Mouse (Mus musculus) left cerebral cortex, postnatal 14 days (tissue): ENCODE data around the gene Tmem115. TPM values are rescaled to one million over a fixed set of nuclear protein-coding genes. Genes with fewer than 3 reads are reported as not detected.

Experiments
- DNase-seq, 2 experiments: peaks; one replicate each; pipeline ENCODE4 v3.0.0; 2021 to 2022; ENCODE audit warnings: low spot score in 2 of 2, mixed read lengths in 1 of 2
- intact Hi-C: fragments of 180-260 bp; cut with DNase I; formaldehyde crosslinking; loops from one replicate; pipeline ENCODE4 v1.15.1; 2025
- long read RNA-seq, 2 experiments: library from polyadenylated mRNA; stranded (forward); transcript quantifications; one replicate each; pipeline ENCODE4 v2.0.0; 2021
- total RNA-seq, 2 experiments: library from RNA; stranded (reverse); gene quantifications; 2 replicates each; pipeline ENCODE4 v1.2.3; 2021

Gene Tmem115
- total RNA-seq = 10 to 100 TPM; 33.0 to 35.3 TPM
- long read RNA-seq, experiment 1, transcript Tmem115-201 (2 exons, 2,194 nt) = major isoform, 70 of 71 reads
- long read RNA-seq, experiment 1, partial matches to known transcripts = 0 of 71 reads
- long read RNA-seq, experiment 1, other reads (novel, unspliced or antisense) = 1 of 71 reads
- long read RNA-seq, experiment 2, transcript Tmem115-201 (2 exons, 2,194 nt) = major isoform, 65 of 67 reads
- long read RNA-seq, experiment 2, partial matches to known transcripts = 0 of 67 reads
- long read RNA-seq, experiment 2, other reads (novel, unspliced or antisense) = 2 of 67 reads

DNA sequence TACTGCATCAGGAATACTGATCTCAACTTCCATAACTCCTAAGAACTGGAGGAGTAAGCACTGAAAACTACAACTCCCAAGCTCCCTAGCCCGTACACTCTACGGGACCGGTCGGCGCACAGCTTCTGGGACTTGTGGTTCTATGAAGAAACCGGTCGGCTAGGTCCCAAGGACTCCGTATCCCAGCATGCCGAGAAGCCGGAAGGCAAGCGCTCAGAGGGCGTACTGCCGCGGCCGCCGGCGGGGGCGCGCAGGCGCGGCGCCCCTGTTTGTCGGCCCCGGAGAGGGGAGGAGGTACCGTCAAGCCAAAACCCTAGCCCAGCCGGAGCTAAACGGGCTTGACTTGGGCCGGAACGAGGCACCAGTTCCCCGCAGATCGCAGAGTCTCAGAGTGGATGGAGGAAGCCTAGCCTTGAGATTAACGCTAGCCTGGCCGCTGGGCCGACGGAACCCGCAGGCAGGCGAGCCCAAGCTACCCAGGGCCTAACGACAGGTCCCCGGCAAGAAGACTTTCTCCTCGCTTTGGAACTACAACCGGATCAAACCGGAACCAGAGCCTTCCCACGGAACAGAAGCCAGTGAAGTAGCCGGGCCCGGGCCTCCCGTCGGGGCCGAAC lies at the start of gene Tmem115:
Gene Tmem115 (plus strand): TSS at position 155 of the 617 bp plus-strand sequence.
- intact Hi-C loops = loop anchor here (10.0 kb wide), 1 partner anchor 639 kb away; the partner anchor contains the start of gene Manf
- DNase-seq = peak; percentile 95 to 97

DNA sequence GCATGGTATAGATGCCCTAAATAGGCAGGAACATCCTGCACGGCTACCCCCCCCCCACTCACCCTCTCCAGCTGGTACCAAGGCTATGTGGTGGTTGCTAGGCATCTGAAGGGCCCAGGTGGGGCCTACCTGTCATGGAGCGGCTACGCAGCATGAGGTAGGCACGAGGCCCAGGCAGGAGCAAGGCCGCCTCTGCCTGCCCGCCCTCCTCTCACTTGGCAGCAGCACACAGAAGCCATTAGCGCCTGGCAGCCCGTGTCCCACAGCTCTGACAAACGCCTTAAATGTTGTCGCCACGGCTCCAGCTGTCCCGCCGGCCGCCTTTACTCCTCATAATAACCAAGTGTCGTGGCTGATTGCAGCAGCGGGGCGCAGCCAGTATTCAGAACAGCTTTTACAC lies 49.4 kb upstream of the Tmem115 start:
- intact Hi-C loops = no loop called here
- DNase-seq = peak; percentile 55 to 81

DNA sequence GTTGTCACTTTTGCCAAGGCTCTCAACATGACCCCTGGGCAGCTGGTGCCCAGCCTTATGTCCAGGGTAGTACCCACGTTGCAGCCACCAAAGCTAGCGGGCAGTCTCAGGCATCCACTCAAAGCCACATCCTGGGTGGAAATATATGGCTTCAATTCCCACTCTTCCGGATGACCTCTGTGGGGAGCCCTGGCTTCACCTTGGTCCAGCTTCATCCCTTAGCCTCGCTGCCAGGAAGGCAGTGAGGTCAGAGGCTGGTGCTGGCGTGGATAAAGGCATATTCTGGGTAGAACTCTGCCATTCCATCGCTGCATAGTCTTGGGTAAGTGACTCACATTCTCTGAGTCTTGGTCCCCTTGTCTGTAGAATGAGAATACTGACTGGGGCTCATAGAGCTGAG lies 49.0 kb upstream of the Tmem115 start:
- DNase-seq = no peak
- intact Hi-C loops = no loop called here

DNA sequence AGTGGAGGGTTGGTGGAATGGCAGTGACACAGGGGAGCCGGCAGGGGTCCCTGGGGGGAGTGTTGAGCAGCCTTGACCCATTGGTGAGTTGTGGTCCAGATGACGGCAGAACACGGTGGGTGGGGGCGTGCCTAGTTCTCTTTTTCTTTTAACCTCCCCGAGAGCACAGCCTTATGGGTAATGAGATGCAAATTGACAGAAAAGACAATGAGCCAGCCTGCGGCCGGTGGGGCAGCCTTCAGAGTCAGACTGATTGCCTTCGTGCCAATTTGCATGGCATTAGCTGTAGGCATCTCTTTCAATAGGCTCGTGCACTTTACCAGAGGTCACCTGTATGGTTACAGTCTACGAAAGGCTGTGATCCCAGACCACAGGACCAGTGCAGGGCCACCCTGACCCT lies 47.7 kb upstream of the Tmem115 start:
- intact Hi-C loops = no loop called here
- no peak for DNase-seq

DNA sequence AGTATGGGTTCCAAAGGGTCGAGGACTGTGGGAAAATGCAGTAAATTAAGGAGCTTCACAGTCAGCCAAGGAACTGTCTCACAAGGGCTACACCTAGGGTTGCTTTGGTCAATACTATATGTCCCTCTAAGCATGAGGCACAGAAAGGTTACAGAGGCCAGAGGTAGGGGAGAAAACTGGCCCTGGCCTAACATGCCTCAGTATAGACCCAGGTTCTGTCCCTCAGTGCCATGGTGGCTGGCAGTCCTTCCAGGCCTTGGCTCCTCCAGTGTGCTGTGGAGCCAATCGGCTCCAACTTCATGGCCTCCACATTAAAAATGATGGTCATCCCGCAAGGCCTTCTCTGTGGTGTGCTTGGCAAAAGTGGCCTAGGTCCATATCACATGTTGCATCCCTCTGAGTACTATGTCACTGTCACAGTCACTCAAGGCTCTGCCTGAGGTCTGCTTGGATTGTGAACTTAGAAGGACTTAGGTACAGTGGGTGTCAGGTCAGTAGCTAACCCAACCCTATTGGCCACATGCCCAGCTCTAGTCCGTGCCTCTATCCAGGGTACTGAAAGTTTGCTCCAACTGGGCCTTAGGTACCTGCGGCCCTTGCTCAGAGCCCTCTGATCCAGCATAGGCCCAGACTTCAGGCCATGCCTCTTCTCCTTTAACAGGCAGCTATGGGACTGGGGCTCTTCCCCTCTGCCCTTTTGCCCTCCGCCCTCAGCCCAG lies 47.1 kb upstream of the Tmem115 start:
- DNase-seq = no peak
- intact Hi-C loops = no loop called here

DNA sequence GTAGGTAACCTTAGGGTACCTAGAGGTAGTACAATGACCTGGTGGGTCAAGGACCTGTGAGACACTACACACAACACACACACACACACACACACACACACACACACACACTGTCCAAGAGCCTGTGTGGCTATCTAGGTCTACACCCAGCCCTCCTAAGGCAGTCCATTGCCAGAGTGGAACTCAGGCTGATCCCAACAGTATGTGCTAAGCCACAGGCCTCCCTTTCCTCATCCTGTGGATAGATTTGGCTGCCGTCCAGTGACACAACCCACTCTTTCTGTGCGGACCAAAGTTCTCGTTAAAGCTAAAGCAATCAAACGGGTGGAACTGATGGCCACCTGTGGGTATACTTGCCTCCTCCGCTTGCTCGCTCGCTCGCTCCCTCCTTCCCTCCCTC lies 43.6 kb upstream of the Tmem115 start:
- intact Hi-C loops = no loop called here
- no peak for DNase-seq

DNA sequence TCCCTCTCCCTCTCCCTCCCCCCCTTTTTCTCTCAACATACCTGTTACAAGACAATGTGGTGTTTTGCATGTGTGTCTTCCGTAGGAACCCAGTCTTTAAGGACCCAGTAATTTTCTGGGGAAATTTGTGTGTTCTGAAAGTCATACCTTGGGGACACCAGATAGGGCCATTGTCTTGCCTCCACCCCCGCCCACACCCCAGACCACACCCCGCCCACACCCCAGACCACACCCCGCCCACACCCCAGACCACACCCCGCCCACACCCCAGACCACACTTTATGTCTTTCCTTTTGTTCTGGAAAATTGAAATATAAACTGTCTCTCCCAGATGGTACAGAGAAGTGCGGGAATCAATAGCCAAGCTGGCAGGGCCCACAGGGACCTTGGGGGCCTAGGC lies 43.1 kb upstream of the Tmem115 start:
- no peak for DNase-seq
- intact Hi-C loops = no loop called here

DNA sequence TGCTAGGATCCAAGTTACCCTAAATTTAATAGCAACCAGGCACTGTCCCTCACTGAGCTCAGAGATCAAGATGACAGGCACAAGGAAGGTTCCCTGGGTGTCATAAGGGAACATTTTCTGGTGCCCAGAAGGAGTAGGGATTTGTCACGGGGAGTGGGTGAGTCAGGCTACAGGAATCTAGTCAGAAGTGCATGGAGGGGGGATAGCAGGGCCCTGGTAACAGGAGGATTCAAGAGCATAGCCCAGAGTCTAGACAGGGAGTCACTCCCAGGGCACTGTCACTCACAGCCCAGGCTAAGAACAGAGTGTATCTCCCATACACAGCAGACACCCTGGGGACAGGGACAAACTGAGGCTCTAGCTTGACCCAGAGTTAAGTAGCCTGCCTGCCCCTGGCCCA lies 40.2 kb upstream of the Tmem115 start:
- intact Hi-C loops = no loop called here
- DNase-seq = no peak

DNA sequence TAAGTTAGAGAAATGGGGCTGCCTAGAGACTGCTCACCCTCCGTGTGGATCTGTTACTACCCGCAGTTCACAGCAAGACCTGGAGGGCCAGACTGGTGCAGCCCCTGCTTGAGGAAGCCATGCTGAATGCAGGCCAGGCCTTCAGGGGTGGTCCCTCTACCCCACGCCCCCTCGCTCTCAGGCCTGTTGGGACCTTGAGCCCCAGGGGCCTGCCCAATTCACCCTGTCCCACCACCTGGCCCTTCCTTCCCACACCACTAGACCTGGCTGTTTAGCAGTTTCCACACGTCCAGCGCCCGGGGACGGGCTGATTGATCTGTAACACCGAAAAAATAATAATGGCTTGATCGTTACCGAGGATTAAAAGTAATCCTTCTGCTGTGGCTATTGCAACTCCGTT lies 39.5 kb upstream of the Tmem115 start:
- no peak for DNase-seq
- intact Hi-C loops = no loop called here

DNA sequence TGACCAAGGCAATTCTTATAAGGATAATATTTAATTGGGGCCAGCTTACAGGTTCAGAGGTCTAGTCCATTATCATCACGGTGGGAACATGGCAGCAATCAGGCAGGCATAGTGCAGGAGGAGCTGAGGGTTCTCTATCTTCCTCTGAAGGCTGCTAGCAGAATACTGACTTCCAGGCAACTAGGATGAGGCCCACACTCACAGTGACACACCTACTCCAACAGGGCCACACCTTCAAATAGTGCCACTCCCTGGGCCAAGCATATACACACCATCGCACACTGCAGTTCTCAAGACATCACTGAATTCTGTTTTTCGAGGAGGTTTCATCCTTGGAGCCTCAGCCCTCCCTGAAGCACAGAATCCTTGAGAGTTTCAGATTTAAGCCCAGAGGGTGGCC lies 37.4 kb upstream of the Tmem115 start:
- DNase-seq = no peak
- intact Hi-C loops = no loop called here

DNA sequence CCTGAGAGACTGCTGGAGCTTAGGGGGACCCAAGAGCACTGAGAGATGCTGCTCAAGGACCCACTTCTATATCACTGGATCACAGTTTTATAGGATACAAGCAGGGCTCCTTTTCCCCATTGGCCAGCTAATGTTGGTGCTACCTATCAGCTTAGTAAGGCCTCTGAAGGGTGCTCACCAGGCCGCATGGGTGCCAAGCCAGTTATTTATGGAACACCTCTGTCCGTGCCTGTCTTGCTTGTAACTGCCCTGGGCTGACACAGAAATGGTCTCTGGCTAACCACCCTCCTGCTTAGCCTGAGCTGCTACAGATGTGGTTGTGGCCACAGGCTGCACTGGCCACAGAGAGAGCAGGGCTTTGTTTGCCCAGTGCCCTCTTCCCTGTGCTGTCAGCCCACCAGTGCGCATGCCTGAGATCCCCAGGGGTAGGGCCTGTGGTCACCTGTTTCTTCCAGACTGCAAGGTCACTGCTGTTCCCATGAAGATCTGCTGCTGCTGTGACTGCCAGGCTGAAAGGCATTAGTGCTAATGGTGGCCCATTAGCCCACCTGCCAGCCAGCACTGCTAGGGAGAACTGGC lies 32.9 kb upstream of the Tmem115 start:
- DNase-seq = no peak
- intact Hi-C loops = no loop called here

DNA sequence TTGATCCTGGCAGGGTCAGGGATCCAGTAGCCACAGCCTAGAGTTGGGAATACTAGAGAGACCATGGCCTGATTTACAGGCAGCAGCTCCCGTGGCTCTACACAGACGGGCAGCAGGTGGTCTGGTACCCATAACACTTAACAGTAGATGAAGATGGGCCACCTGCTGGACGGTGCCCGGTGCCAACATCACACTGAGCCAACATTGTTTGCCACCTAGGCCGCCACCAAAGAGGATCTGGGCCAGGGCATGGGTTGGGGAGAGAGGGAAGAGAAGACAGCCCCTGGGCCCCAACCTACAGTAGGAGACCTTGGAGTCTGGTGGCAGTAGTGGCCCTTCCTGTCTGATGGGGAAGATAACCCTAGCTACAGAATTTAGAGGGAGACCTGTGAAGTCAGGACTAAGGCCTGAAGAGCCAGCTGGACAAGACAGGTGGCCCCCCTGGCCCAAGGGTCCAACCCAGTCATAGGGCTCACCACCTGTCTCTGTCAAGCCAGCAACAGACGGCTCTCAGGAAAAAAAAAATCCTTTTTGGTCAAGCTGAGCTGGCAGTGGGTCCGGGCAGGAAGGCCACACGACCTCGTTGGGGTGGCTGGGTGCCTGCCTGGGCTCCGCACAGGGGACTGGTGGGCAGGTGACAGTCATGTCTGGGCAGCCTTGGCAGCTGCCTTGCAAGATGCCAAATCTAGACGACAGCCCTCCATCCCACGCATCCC lies 31.5 kb upstream of the Tmem115 start:
- intact Hi-C loops = no loop called here
- DNase-seq = no peak

DNA sequence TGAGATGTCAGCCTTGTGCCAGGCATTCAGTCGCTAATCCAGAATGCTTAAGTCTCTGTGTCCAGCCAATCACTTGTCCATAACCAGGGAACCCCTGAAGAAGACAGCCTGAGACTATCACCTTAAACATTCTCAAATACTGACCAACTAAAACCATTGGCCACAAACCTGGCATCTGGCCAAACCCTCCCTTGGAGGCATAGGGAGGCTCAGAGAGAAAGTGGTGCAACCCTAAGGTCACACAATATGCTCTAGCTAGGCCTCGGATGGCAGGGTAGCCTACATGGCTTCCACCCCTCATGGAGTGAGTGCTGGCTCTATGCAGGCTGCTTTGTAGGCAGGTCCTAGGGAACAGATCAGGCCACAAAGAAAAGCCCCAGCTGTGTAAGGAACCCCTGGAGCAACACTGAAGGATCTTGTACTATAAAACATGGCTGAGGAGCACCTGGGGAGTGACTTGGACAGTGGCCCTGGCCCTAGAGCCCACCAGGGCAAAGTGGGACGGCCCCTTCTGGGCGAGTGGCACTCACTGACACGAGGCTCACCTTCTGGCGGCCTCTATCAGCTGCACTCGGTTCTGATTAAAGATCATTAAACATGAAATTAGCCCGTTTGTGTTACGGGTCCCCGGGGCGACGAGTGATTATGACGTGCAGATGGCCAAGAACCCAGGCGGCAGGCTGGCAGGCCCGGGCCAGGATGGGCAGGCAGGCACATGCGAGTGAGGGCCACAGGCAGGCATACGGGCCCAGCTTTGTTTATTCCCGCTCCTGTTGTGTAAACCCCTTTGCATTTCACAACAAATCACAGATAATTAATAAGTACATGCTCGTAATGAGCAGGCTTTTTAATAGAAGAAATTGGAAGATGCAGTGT lies 28.8 kb upstream of the Tmem115 start:
- intact Hi-C loops = loop anchor here (5.0 kb wide), 1 partner anchor 48 kb away; no protein-coding TSS in a partner anchor
- no peak for DNase-seq

DNA sequence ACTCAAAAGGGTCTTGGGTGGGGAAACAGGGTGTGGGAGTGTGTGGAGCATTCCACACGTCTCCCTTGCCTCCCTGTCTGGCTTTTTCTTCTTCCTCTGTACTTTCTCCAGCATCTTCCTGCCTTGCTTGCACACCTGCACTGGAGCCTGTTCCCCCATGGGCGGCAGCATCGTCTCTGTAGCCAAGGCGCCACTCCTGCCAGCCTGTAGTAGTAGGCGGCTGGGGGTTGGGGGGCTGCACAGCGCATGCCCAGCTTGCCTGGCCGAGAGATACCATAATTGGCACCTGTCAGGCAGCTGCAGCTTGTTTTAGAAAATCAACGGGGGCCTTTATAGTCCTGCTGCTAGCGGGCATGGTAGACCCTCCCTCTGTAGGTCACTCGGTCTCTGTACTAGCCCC lies 25.5 kb upstream of the Tmem115 start:
- DNase-seq = peak; percentile 72 to 74
- intact Hi-C loops = loop anchor here (5.0 kb wide), 1 partner anchor 51 kb away; no protein-coding TSS in a partner anchor

DNA sequence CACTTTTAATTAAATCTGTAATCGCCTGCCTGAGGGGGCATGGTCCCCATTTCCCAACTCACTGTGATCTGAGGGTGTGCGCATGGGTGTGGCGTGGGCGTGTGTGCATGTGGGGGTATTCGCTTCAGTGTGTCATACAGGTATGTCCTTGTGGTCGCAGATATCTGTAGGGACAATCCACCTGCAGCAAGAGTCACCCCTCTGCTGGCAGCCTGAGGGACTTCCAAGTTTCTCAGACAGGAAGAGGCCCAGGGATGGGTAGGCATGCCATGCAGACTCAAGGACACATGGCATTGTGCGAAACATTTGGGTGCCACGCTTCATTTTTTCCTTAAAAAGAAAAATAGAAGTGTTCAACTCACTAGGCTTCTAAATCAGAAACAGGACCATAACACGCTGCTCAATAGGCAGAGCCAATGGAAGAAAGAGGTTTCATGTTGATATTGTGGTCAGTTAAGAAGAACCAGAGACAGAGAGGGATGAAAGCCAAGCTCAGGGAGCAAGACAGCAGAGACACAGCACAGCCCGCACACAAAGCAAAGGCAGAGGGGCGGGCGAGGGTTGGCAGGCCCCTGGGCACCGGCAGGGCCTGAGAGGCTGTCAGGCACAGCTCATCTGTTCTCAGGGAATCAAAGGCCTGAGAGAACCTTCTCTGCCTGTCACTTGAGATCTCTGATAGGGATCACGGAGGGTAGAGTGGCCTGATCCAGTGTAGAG lies 23.2 kb upstream of the Tmem115 start:
- intact Hi-C loops = no loop called here

DNA sequence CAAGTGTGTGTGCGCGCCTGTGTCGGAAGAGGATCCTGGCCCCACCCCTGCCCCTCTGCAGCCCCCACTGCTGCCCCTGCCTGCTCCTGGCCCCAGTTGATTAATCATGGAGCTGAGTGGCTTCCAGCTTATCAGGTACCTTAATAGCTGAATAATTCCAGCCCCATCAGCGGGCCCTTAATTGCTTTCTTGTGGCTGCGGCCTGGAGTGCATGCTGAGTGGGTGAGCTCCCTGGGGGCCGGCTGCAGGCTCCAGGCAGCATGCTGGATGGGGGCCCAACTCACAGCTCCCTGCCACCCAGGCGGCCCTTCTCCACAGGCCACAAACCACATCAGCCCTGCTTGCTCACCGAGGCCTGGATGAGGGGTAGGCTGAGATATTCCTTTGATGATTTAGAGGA lies 22.3 kb upstream of the Tmem115 start:
- DNase-seq = no peak
- intact Hi-C loops = no loop called here

More for the DNA sequence above, 23.2 kb upstream of the Tmem115 start:
- DNase-seq = no peak

DNA sequence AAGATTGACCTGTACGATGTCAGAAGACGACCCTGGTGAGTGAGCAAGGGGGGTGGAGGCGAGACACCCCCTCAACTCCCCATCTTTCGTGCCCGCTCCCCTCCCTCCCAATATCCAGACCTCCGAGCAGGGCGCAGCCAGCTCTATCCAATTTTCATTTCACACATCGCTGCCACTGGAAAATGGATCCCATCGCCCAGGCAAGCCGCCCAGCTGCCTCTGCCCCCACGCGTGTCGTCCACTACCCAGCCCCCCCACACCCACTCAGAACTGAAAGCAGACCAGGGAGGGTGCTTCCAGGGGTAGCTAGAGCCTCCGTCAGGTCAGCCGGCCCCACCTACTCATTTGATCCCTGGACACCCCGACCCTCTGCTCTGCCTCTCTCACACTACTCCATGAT lies 21.4 kb upstream of the Tmem115 start:
- intact Hi-C loops = no loop called here
- no peak for DNase-seq
